Mouse (Mus musculus): ENCODE measurements at regions not wholly inside any gene's neighbourhood (a gene's known extent, or its start where the extent isn't known, plus 50 kb on each side); places are given as distances from the start of the nearest gene placed in this dataset.

DNA sequence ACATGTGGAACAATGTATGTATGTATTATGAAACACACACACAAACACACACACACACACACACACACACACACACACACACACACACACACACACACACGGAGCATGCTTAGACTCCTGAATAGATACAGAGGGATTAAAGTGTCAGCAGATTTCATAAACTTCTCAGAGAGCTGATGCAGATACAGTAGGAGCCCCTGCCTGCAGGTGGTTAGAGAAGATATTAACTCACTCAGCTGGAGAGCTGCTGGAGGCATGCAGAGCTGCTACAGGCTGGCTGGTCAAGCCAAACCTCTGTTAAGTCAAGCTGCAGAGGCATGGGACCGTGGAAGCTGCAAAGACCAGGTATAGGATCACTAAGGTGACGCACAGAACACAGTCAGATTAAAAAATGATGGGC is 303.1 kb upstream of the C030005K15Rik start:
- no peak for DNase-seq (ENCODE audit: low spot score in 2 of 2)
- intact Hi-C loops (cut with DNase I), result no loop called here

DNA sequence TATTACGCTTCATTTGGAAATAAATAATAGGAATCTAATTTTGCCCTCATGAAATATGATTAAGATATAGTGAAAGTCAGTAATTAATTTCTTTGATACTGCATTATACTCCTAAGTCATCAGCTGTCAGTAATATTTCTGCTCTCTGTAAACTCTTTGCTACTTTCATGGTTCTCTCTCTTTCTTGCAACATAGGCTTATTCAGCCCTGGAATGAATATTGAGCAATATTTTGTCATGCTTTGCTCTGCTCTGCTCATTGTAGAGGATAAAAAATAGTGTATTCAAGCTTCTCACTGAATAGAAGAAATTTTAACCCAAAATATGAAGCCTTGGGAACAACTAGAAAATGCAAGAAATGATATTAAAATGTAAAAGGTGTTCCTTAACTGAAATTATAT is 306.1 kb upstream of the C030005K15Rik start:
- intact Hi-C loops (cut with DNase I), result no loop called here

GRCm38 (mm10) chr10:98041766-98042165 is 315.2 kb upstream of the C030005K15Rik start:
- no peak for DNase-seq (ENCODE audit: low spot score in 2 of 2)
- intact Hi-C loops (cut with DNase I), result no loop called here

More for the DNA sequence above, 306.1 kb upstream of the C030005K15Rik start:
- no peak for DNase-seq (ENCODE audit: low spot score in 2 of 2)

DNA sequence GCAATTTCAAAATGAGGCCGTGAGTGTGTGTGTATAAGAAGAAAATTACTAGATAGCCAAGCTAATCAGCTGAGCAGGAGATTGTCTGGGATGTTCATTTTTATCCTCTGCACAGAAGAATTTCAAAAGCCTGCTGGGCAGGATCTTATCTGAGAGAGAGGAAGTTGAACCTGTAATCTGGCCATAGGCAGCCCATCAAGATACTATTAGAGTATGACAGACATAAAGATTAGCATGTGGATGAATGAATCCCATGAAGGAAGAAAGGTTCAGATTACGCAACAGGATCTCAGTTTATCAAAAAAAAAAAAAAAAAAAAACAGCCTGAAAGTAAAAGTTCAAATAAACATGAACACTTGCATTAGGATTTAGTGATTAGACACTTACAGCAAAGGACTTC is 317.3 kb upstream of the C030005K15Rik start:
- intact Hi-C loops (cut with DNase I), result no loop called here
- no peak for DNase-seq (ENCODE audit: low spot score in 2 of 2)

- intact Hi-C loops (cut with DNase I), result no loop called here
- no peak for DNase-seq (ENCODE audit: low spot score in 2 of 2)
Measured at GRCm38 (mm10) chr10:98044579-98044978, 318.0 kb upstream of the C030005K15Rik start.

- no peak for DNase-seq (ENCODE audit: low spot score in 2 of 2)
- intact Hi-C loops (cut with DNase I), result no loop called here
Measured at GRCm38 (mm10) chr10:98073432-98073831, 346.9 kb upstream of the C030005K15Rik start.

GRCm38 (mm10) chr10:98084881-98085280 is 358.3 kb upstream of the C030005K15Rik start:
- intact Hi-C loops (cut with DNase I), result no loop called here

GRCm38 (mm10) chr10:98116296-98116695 is 389.7 kb upstream of the C030005K15Rik start:
- DNase-seq (ENCODE audit: low spot score in 2 of 2), result no peak
- intact Hi-C loops (cut with DNase I), result no loop called here

More at GRCm38 (mm10) chr10:98084881-98085280, 358.3 kb upstream of the C030005K15Rik start:
- no peak for DNase-seq (ENCODE audit: low spot score in 2 of 2)

DNA sequence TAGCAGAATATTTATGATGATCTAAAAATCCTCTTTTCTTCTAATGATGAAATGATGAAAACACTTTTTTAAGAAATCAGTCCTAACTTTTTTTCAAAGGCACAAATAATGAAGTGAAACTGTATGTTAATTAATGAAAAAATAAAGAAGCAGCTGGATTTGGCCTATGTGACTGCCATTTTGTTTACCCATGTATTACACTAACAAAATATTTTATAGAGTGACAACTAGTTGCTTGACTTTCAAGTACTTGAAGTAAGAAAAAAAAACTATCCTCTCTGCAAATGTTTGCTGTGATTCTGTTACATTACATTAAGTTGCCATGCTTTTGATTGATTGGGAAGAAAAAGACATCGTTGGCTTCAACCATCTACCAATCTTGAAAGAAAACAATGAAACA is 399.2 kb upstream of the C030005K15Rik start:
- DNase-seq (ENCODE audit: low spot score in 2 of 2), result no peak
- intact Hi-C loops (cut with DNase I), result no loop called here

DNA sequence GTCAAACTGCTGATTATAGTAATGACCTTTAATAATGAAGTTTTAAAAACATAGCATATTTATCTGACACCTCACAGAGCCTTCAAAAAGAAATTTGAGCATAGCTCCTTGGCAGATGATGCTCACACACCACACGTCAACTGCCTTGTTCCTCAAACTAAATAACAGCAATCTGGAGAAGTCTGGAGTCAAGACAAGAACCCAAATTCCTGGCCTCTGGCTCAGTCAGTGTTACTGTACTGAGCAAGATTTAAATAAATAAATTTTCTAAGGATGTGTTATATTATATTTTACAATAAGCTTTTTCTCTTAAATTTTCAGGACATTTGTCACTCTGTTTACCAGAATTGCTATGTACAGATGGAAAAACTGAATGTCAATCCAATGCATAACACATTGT is 408.5 kb upstream of the C030005K15Rik start:
- no peak for DNase-seq (ENCODE audit: low spot score in 2 of 2)
- intact Hi-C loops (cut with DNase I), result no loop called here

DNA sequence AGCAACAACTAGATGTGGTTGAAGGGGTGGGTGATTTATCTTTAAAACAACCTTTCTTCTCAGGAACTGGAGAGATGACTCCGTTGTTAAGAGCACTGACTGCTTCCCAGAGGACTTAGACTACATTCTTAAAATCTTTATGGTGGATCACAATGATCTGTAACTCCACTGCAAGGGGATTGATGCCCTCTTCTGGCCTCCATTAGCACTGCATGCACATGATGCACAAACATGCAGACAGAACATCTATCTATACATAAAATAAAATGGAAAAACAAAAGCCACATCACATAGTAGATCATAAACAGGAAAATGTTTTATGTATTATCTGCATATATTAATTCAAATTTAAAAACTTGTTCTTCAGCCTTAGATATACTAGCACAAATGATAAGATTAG is 419.2 kb upstream of the C030005K15Rik start:
- no peak for DNase-seq (ENCODE audit: low spot score in 2 of 2)
- intact Hi-C loops (cut with DNase I), result no loop called here

- DNase-seq (ENCODE audit: low spot score in 2 of 2), result no peak
- intact Hi-C loops (cut with DNase I), result no loop called here
Measured at GRCm38 (mm10) chr10:98146998-98147863, 420.7 kb upstream of the C030005K15Rik start.

- DNase-seq (ENCODE audit: low spot score in 2 of 2), result no peak
- intact Hi-C loops (cut with DNase I), result no loop called here
Measured at GRCm38 (mm10) chr10:98155982-98156381, 429.4 kb upstream of the C030005K15Rik start.

DNA sequence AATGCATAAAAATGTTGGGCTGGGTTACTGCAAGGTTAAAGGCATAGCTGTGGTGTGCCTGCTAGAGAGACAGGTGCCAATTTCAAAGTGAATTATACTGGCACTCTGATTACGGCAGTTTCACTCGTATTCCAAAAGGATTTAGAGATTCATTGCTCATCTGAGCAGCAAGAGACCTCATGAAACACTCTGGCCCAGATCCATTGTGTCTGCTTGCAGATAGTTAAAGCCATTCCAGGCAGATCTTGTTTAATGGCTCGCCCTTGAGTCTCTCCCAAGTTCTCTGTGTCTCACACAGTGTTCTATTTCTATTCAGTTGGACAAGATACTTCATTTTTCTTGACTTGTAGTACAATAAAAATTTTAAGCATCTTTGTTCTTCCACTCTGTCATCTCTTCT is 459.1 kb upstream of the C030005K15Rik start:
- intact Hi-C loops (cut with DNase I), result no loop called here
- no peak for DNase-seq (ENCODE audit: low spot score in 2 of 2)

DNA sequence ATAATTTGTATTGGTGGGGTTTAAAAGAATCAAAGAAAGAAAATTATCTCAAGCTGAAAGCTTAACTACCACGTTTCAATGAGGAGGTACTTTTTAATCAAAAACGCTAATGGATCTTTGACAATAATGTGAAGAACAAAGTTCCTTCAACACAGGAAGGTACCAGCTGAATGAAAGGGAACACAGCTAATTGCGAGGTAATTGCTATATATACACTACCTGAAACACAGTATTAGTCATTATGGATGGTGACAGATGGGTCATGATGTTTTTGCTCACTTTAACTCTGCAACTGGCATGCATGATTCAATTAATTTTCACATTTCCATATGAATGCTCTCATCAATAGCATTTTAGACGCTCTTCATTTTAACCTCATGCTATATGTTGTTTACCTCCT is 470.3 kb upstream of the C030005K15Rik start:
- intact Hi-C loops (cut with DNase I), result no loop called here
- no peak for DNase-seq (ENCODE audit: low spot score in 2 of 2)

- DNase-seq (ENCODE audit: low spot score in 2 of 2), result no peak
- intact Hi-C loops (cut with DNase I), result no loop called here
Measured at GRCm38 (mm10) chr10:98210246-98210645, 483.7 kb upstream of the C030005K15Rik start.

GRCm38 (mm10) chr10:98212876-98213587 is 486.5 kb upstream of the C030005K15Rik start:
- DNase-seq (ENCODE audit: low spot score in 2 of 2), result peak in 1 of 2 experiments; percentile 11
- intact Hi-C loops (cut with DNase I), result no loop called here

GRCm38 (mm10) chr10:98231017-98231416 is 504.5 kb upstream of the C030005K15Rik start:
- intact Hi-C loops (cut with DNase I), result no loop called here
- DNase-seq (ENCODE audit: low spot score in 2 of 2), result no peak

- intact Hi-C loops (cut with DNase I), result no loop called here
- no peak for DNase-seq (ENCODE audit: low spot score in 2 of 2)
Measured at GRCm38 (mm10) chr10:98231705-98232235, 505.2 kb upstream of the C030005K15Rik start.

GRCm38 (mm10) chr10:98248311-98248710 is 521.8 kb upstream of the C030005K15Rik start:
- no peak for DNase-seq (ENCODE audit: low spot score in 2 of 2)
- intact Hi-C loops (cut with DNase I), result no loop called here

All from left cerebral cortex, postnatal 36 days (tissue).